Mouse (Mus musculus): ENCODE measurements around the gene Ciao2b. TPM values are rescaled to one million over a fixed set of nuclear protein-coding genes. Genes with fewer than 3 reads are reported as not detected.

Gene Ciao2b
- polyA plus RNA-seq, 1 experiment from 2014 or later: 38.0 TPM

DNA sequence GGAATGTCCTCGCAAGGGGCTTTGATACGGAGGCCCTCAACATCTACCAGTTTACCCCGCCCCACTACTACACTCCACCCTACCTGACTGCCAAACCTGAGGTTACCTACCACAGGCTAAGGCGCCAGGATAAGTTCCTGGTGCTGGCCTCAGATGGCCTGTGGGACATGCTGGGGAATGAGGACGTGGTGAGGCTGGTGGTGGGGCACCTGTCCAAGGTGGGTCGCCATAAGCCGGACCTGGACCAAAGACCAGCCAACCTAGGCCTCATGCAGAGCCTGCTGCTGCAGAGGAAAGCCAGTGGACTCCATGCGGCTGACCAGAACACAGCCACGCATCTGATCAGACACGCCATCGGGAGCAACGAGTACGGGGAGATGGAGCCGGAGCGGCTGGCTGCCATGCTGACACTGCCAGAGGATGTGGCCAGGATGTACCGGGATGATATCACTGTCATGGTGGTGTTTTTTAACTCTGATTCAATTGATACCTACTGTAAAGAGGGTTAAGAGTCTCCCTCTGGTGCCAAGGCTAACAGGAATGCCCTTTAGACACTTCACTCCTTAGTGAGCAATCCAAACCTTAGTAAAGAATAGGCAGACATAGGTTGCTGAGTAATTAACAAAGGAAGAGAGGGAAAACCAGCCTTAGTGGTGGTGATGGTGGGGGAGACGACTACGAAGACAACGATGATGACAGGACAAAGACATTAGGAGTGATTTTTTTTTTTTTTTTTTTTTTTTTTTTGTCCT lies 47.0 kb downstream of the Ciao2b start:
- ATAC-seq (ENCODE audit: low read depth): no peak
- H3K4me2 ChIP-seq (ENCODE audit: low read depth, low read length): no peak overlapping the region
- H3K4me3 ChIP-seq (ENCODE audit: low read depth, low read length): no peak overlapping the region
- peaks cover 14% of the 10 kb centered on the region for H3K36me3 ChIP-seq (ENCODE audit: control insufficient read depth, insufficient read depth)
- H3K4me1 ChIP-seq (ENCODE audit: control insufficient read depth, low read depth, low read length): peaks cover 14% of the 10 kb centered on the region
- no peaks in the 10 kb centered on the region for H3K9me3 ChIP-seq (replicated peaks; ENCODE audit: control insufficient read depth, low read length)
- no peaks in the 10 kb centered on the region for H3K27me3 ChIP-seq (ENCODE audit: control insufficient read depth, insufficient read depth, low read depth, low read length)
- WGBS (ENCODE audit: insufficient replicate concordance): 84% methylated on average over 19 of the region's 19 CpGs
- no peak overlapping the region for H3K27ac ChIP-seq (ENCODE audit: low read length)
- H3K9ac ChIP-seq (ENCODE audit: low read depth, low read length): no peak overlapping the region

GRCm38 (mm10) chr8:104593536-104594325 lies 48.0 kb downstream of the Ciao2b start:
- no peak overlapping the region for H3K9ac ChIP-seq (ENCODE audit: low read depth, low read length)
- no peak overlapping the region for H3K4me2 ChIP-seq (ENCODE audit: low read depth, low read length)
- 86% methylated on average over 31 of the region's 31 CpGs for WGBS (ENCODE audit: insufficient replicate concordance)
- ATAC-seq (ENCODE audit: low read depth): no peak
- peaks cover 14% of the 10 kb centered on the region for H3K36me3 ChIP-seq (ENCODE audit: control insufficient read depth, insufficient read depth)
- no peaks in the 10 kb centered on the region for H3K9me3 ChIP-seq (replicated peaks; ENCODE audit: control insufficient read depth, low read length)
- peaks cover 14% of the 10 kb centered on the region for H3K4me1 ChIP-seq (ENCODE audit: control insufficient read depth, low read depth, low read length)
- no peaks in the 10 kb centered on the region for H3K27me3 ChIP-seq (ENCODE audit: control insufficient read depth, insufficient read depth, low read depth, low read length)
- H3K27ac ChIP-seq (ENCODE audit: low read length): no peak overlapping the region
- no peak overlapping the region for H3K4me3 ChIP-seq (ENCODE audit: low read depth, low read length)

DNA sequence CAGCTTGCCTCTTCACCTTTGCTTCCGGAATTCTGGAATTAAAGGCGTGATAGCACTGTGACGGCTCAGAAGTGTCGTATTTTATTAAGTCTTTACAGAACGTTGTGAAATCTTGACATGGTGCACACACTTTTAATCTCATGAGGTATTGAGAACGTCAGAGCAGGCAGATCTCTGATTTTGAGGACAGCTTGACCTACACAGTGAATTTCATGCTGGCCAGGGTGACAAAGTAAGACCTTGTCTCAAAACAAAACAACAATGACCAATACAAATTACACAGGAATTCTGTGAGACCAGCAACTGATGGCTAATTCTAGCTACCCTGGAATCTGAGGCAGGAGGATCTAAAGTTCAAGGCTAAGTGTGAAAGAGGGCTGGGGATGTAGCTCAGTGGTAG lies 49.2 kb downstream of the Ciao2b start:
- WGBS (ENCODE audit: insufficient replicate concordance): 70% methylated on average over 6 of the region's 6 CpGs
- Histone ChIP-seq H3K27ac (ENCODE audit: low read length) (no peak overlapping the region), H3K4me2 (ENCODE audit: low read depth, low read length) (0 out of 2 replicates have a peak overlapping the region, but pooled peaks have one; percentile 69), H3K9me3 (replicated peaks; ENCODE audit: control insufficient read depth, low read length) (no peaks in the 10 kb centered on the region), H3K4me3 (ENCODE audit: low read depth, low read length) (no peak overlapping the region), H3K9ac (ENCODE audit: low read depth, low read length) (no peak overlapping the region), H3K36me3 (ENCODE audit: control insufficient read depth, insufficient read depth) (peaks cover 14% of the 10 kb centered on the region), H3K4me1 (ENCODE audit: control insufficient read depth, low read depth, low read length) (peaks cover 14% of the 10 kb centered on the region), H3K27me3 (ENCODE audit: control insufficient read depth, insufficient read depth, low read depth, low read length) (no peaks in the 10 kb centered on the region)
- ATAC-seq (ENCODE audit: low read depth): no peak

DNA sequence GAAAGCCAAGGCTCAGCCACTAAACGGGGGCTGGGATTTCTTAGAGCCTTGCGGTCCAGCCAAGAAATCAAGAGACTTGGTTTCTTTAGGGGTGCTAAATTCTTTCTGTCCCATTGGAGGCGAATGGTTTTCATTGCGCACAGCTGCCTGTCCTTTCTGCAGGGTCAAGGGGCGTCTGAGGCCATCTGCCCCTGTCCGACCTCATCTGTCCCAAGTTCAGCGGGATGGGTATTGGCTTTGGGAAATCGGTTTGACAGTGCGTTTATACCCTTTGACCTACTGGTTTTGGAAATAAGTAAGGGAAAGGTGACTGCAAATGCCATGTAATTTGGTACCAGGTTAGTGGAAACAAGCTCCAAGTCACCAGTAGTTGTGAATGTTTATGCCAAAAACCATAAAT lies 49.9 kb downstream of the Ciao2b start:
- 0 out of 2 replicates have a peak, but pooled peaks have one; percentile 24 for ATAC-seq (ENCODE audit: low read depth)
- Histone ChIP-seq H3K36me3 (ENCODE audit: control insufficient read depth, insufficient read depth) (peaks cover 14% of the 10 kb centered on the region), H3K4me3 (ENCODE audit: low read depth, low read length) (peak overlapping the region; percentile 63), H3K27ac (ENCODE audit: low read length) (peak overlapping the region; percentile 74), H3K4me2 (ENCODE audit: low read depth, low read length) (peak overlapping the region; percentile 69), H3K9ac (ENCODE audit: low read depth, low read length) (peak overlapping the region; percentile 52), H3K4me1 (ENCODE audit: control insufficient read depth, low read depth, low read length) (peaks cover 14% of the 10 kb centered on the region), H3K27me3 (ENCODE audit: control insufficient read depth, insufficient read depth, low read depth, low read length) (no peaks in the 10 kb centered on the region), H3K9me3 (replicated peaks; ENCODE audit: control insufficient read depth, low read length) (no peaks in the 10 kb centered on the region)
- 7% methylated on average over 9 of the region's 9 CpGs for whole genome bisulfite sequencing (ENCODE audit: insufficient replicate concordance)

GRCm38 (mm10) chr8:104591133-104591834 lies 50.5 kb downstream of the Ciao2b start, which contains the start of gene Pdp2:
Gene Pdp2 (plus strand): TSS chr8:104591451.
- under 1% methylated on average over 44 of the region's 44 CpGs for WGBS (ENCODE audit: insufficient replicate concordance)
- peak; percentile 98 for ATAC-seq (ENCODE audit: low read depth)

GRCm38 (mm10) chr8:104590284-104590683 lies 51.5 kb downstream of the Ciao2b start:
- no peak overlapping the region for H3K4me2 ChIP-seq (ENCODE audit: low read depth, low read length)

More at GRCm38 (mm10) chr8:104591133-104591834, 50.5 kb downstream of the Ciao2b start, which contains the start of gene Pdp2:
- H3K4me1 ChIP-seq (ENCODE audit: control insufficient read depth, low read depth, low read length): peaks cover 14% of the 10 kb centered on the region
- H3K27me3 ChIP-seq (ENCODE audit: control insufficient read depth, insufficient read depth, low read depth, low read length): no peaks in the 10 kb centered on the region
- H3K4me2 ChIP-seq (ENCODE audit: low read depth, low read length): peak within 1 kb of the TSS; percentile 69
- no peaks in the 10 kb centered on the region for H3K9me3 ChIP-seq (replicated peaks; ENCODE audit: control insufficient read depth, low read length)
- H3K27ac ChIP-seq (ENCODE audit: low read length): peak within 1 kb of the TSS; percentile 74
- H3K9ac ChIP-seq (ENCODE audit: low read depth, low read length): peak within 1 kb of the TSS; percentile 52
- H3K4me3 ChIP-seq (ENCODE audit: low read depth, low read length): peak within 1 kb of the TSS; percentile 63
- H3K36me3 ChIP-seq (ENCODE audit: control insufficient read depth, insufficient read depth): peaks cover 14% of the 10 kb centered on the region

More at GRCm38 (mm10) chr8:104590284-104590683, 51.5 kb downstream of the Ciao2b start:
- Histone ChIP-seq H3K36me3 (ENCODE audit: control insufficient read depth, insufficient read depth) (peaks cover 11% of the 10 kb centered on the region), H3K4me3 (ENCODE audit: low read depth, low read length) (no peak overlapping the region), H3K27me3 (ENCODE audit: control insufficient read depth, insufficient read depth, low read depth, low read length) (no peaks in the 10 kb centered on the region), H3K9me3 (replicated peaks; ENCODE audit: control insufficient read depth, low read length) (no peaks in the 10 kb centered on the region), H3K27ac (ENCODE audit: low read length) (no peak overlapping the region), H3K4me1 (ENCODE audit: control insufficient read depth, low read depth, low read length) (peaks cover 10% of the 10 kb centered on the region), H3K9ac (ENCODE audit: low read depth, low read length) (no peak overlapping the region)
- ATAC-seq (ENCODE audit: low read depth): no peak
- WGBS (ENCODE audit: insufficient replicate concordance): 73% methylated on average over 3 of the region's 3 CpGs

Other genes starting within 250 kb of the Ciao2b start
- gene Cmtm4, start 246.2 kb downstream of the Ciao2b start, polyA plus RNA-seq (2015; fragmentation: Nextera tagmentation; extraction: Ambion mirVana): 0.41 and 0.45 TPM in 2 replicates
- gene Dync1li2, start 198.9 kb downstream of the Ciao2b start, polyA plus RNA-seq (2015; fragmentation: Nextera tagmentation; extraction: Ambion mirVana): 11.3 and 11.8 TPM in 2 replicates
- gene Terb1, start 132.1 kb downstream of the Ciao2b start, polyA plus RNA-seq (2015; fragmentation: Nextera tagmentation; extraction: Ambion mirVana): 0.02 and 0.08 TPM in 2 replicates
- 23.0 and 28.5 TPM in 2 replicates for gene Nae1, start 107.3 kb downstream of the Ciao2b start, polyA plus RNA-seq (2015; fragmentation: Nextera tagmentation; extraction: Ambion mirVana)
- gene Car7, start 107.3 kb downstream of the Ciao2b start, polyA plus RNA-seq (2015; fragmentation: Nextera tagmentation; extraction: Ambion mirVana): 2.0 and 3.4 TPM in 2 replicates
- 3.4 and 3.9 TPM in 2 replicates for gene Pdp2, start 50.5 kb downstream of the Ciao2b start, polyA plus RNA-seq (2015; fragmentation: Nextera tagmentation; extraction: Ambion mirVana)
- gene Cdh16, start 17.6 kb downstream of the Ciao2b start, polyA plus RNA-seq (2015; fragmentation: Nextera tagmentation; extraction: Ambion mirVana): 0.24 and 0.32 TPM in 2 replicates
- gene Rrad, start 10.6 kb downstream of the Ciao2b start, polyA plus RNA-seq (2015; fragmentation: Nextera tagmentation; extraction: Ambion mirVana): 0.78 and 1.3 TPM in 2 replicates
- gene Ces2a, start 92.0 kb upstream of the Ciao2b start, polyA plus RNA-seq (2015; fragmentation: Nextera tagmentation; extraction: Ambion mirVana): 28.6 and 34.4 TPM in 2 replicates
- 0.37 and 0.48 TPM in 2 replicates for gene Ces2b, start 189.6 kb upstream of the Ciao2b start, polyA plus RNA-seq (2015; fragmentation: Nextera tagmentation; extraction: Ambion mirVana)
- gene Ces2c, start 205.1 kb upstream of the Ciao2b start, polyA plus RNA-seq (2015; fragmentation: Nextera tagmentation; extraction: Ambion mirVana): 0.16 and 0.37 TPM in 2 replicates

Data from liver, embryonic 16.5 days (tissue).